8 mouse cellular contexts compared by ENCODE assay signal in the genomic region with DNA sequence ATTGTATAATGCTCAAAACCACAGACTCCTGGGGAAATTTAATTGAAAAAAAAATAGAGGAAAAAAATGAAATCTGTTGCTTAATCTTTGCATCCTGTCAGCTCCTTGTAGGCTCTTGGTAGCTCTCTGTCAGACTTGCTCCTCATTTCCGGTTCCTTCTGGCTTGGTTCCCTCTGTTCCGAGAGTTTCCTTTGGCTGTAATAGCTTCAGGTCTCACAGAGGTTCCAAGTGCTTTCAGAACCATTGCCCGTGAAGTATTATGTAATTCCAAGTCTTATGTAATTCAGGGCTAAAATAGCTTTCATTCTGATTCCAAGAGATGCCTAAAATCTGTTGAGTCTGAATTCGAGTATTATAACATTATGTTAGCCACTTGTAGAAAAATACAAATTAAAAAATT.
DNase-seq lines count a peak whose midpoint lies in the region; ATAC-seq and TF ChIP-seq lines count a peak whose summit lies in the region.

No protein-coding gene starts in this region.

- H3K27ac ChIP-seq in heart, adult 2 months, result peak overlapping the region; percentile 17; the same call in 1 of the 2 replicates
- no peak overlapping the region for H3K27ac ChIP-seq in heart, embryonic 11.5 days (ENCODE audit: low read depth, low read length)
- H3K27ac ChIP-seq in gastrocnemius, adult 2 months, result peak overlapping the region; percentile 53

- H3K9ac ChIP-seq in heart, adult 2 months (ENCODE audit: low read depth, low read length), result no peak overlapping the region
- H3K9ac ChIP-seq in heart, embryonic 11.5 days (ENCODE audit: low read depth, low read length), result no peak overlapping the region

- no peak for ATAC-seq in heart, embryonic 11.5 days (replicated peaks; ENCODE audit: insufficient number of reproducible peaks, low FRiP score, low TSS enrichment)

- TF ChIP-seq CTCF in heart, adult 2 months (IDR thresholded peaks at IDR 0.05), result no peak
- no peak for TF ChIP-seq CTCF in gastrocnemius, adult 2 months (IDR thresholded peaks at IDR 0.05)

- intact Hi-C loops in heart, adult 2 months (cut with DNase I), result loop anchor here (5.0 kb wide), 1 partner anchor 37 kb away; no protein-coding TSS in a partner anchor
- intact Hi-C loops in gastrocnemius, adult 2 months (cut with DNase I), result no loop called here

- peaks cover 3% of the 10 kb centered on the region; the same call in 1 of the 2 replicates for H3K36me3 ChIP-seq in heart, adult 2 months (ENCODE audit: control insufficient read depth, insufficient read depth, low read length)
- no peaks in the 10 kb centered on the region for H3K36me3 ChIP-seq in heart, embryonic 11.5 days (ENCODE audit: control insufficient read depth, insufficient read depth, low read length)

- no peak for TF ChIP-seq POLR2A in heart, adult 2 months (IDR thresholded peaks at IDR 0.05; ENCODE audit: insufficient read depth, low read depth, low read length)

- H3K9me3 ChIP-seq in heart, embryonic 11.5 days (replicated peaks; ENCODE audit: control insufficient read depth, low read length), result no peaks in the 10 kb centered on the region

- H3K27me3 ChIP-seq in heart, adult 2 months (ENCODE audit: control insufficient read depth, insufficient read depth, low read length), result no peaks in the 10 kb centered on the region
- H3K27me3 ChIP-seq in heart, embryonic 11.5 days (ENCODE audit: control insufficient read depth, insufficient read depth, low read length), result no peaks in the 10 kb centered on the region

- no peaks in the 10 kb centered on the region for H3K79me2 ChIP-seq in heart, adult 2 months (replicated peaks; ENCODE audit: control insufficient read depth, insufficient read depth, low read length)

- H3K4me1 ChIP-seq in heart, adult 2 months (ENCODE audit: control insufficient read depth, insufficient read depth, low read length), result peaks cover 4% of the 10 kb centered on the region; the same call in 1 of the 2 replicates
- H3K4me1 ChIP-seq in heart, embryonic 11.5 days (ENCODE audit: control insufficient read depth, insufficient read depth, low read length), result no peaks in the 10 kb centered on the region

- 3% methylated on average over 4 of the region's 4 CpGs for WGBS in heart, adult 2 months
- 64% methylated on average over 4 of the region's 4 CpGs for WGBS in heart, embryonic 11.5 days (ENCODE audit: insufficient replicate concordance)

- H3K4me3 ChIP-seq in heart, adult 2 months, result no peak overlapping the region
- H3K4me3 ChIP-seq in heart, embryonic 11.5 days (ENCODE audit: low read depth, low read length), result no peak overlapping the region
- peak overlapping the region; percentile 16; the same call in 1 of the 2 replicates for H3K4me3 ChIP-seq in gastrocnemius, adult 2 months

- no peak overlapping the region for H3K4me2 ChIP-seq in heart, embryonic 11.5 days

- peak; percentile 42 to 68 for DNase-seq in heart, adult 2 months
- peak; percentile 65 for DNase-seq in adrenal gland, postnatal 14 days
- DNase-seq in gastrocnemius, adult 2 months, result peak; percentile 60
- peak; percentile 38 to 78 for DNase-seq in layer of hippocampus, adult 18-20 months (ENCODE audit: low spot score in 2 of 2)
- DNase-seq in lung, postnatal 4 days, result peak; percentile 26 to 48
- no peak for DNase-seq in liver
- no peak for DNase-seq in MN1 (ENCODE audit: low spot score)

- TF ChIP-seq EP300 in heart, adult 2 months (IDR thresholded peaks at IDR 0.05; ENCODE audit: insufficient read depth, low read depth, low read length), result 0 out of 2 replicates have a peak, but pooled peaks have one; percentile 12

Comparison
In these comparisons a context has a peak if more than half of its experiments do, and no peak if none do; other contexts are left out.
1. DNase-seq: peak in heart, adult 2 months (2 of 2), adrenal gland, postnatal 14 days (single experiment), gastrocnemius, adult 2 months (single experiment), layer of hippocampus, adult 18-20 months (2 of 2) and lung, postnatal 4 days (2 of 2); none in liver (single experiment) and MN1 (single experiment).